Mouse (Mus musculus): Measurements from ENCODE around the gene Gm11096.

Gene Gm11096

DNA sequence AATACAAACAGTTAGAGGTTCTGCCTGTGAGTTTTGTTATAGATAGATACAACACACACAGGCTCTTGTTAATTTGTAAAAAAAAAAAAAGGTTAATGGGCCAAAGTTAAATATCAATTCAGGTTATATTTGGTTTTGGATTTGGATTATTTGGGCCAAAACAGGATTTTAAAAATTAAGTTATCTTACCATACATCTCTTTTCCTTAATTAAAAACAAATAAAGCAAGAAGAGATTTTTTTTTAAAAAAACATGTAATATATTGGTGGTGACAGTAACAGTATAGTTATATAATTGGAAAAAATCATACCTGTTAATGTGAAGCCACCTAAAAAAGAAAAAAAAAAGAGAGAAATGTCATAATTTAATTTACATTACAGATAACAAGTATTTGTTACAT is at the start of gene Gm11096:
TSS of gene Gm11096 (plus strand) at position 301 of the 400 bp plus-strand sequence.
- no peak for DNase-seq (ENCODE audit: low spot score in 2 of 2)

DNA sequence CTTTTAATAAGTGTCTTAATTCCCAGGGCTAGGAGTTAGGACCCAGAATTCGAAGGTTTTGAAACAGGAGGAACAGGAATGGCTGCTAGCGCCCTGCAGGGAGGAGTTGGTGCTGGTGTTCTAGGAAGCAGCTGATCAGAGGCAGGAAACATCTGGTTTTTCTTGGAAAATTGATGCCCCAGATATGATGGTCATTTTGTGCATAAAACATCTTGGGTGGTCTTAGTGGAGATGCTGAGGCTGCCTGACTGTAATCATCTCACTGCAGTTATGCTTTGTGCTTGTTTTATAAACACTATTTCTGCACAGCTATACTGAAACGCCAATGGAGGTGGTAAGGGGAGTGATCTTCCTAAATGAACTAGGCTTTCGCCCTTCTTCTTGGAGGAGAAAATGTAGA is 48.5 kb upstream of the Gm11096 start:
- no peak for DNase-seq (ENCODE audit: low spot score in 2 of 2)

DNA sequence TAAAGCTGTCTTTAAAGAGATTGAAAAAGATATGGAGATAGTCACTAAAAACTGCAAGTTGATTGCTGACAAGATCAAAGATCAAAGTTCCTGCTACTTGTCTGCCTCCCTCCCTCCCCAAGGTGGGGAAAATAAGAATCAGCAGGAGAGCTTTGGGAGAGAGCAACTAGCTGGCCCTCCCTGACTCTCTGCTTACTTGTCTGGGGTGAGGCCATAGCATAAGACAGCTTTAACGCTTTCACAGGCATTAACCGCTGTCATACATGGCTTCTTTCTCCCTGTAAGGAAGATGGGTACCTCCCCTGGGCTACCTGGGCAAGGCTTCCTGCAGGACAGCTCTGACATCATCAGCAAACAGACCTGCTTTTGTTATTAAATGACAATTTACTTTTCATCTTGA is 47.4 kb upstream of the Gm11096 start:
- DNase-seq (ENCODE audit: low spot score in 2 of 2) = no peak

DNA sequence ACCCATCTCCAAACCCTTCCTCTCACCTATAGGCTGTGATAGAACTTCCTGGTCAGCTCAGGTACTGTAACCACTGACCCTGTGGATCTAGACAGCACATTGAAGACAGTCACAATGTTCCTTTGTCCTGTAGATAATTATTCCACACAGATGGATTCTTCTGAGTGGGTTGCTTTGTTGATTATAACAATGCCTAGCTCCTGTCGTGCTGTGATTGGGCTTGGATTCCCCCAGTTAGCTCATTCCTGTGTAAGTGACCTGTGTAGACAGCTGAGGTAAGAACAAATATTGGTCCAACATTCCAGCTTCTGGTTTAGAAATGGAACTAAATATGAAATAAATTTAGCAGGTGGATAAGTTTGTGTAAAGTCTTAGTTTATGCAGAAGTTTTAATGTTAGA is 44.1 kb upstream of the Gm11096 start:
- no peak for DNase-seq (ENCODE audit: low spot score in 2 of 2)

DNA sequence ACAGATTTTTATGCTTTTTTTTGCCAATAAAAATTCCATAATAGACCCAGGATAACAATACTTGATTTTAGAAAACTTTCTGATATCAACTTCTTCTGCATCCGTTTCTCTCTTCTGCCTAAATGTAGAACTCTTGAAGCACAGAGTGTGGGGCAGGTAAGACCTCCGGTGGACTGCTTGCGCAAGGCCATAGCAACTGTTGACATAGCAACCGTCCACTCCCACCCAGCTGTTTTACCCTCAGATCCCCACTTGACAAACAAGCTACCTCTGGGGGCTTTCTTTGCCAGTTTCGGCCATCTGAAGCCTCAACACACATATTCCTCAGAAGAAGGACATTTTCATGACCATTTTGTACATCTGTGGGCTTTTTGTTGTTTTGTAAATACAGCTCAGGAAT is 41.2 kb upstream of the Gm11096 start:
- no peak for DNase-seq (ENCODE audit: low spot score in 2 of 2)

DNA sequence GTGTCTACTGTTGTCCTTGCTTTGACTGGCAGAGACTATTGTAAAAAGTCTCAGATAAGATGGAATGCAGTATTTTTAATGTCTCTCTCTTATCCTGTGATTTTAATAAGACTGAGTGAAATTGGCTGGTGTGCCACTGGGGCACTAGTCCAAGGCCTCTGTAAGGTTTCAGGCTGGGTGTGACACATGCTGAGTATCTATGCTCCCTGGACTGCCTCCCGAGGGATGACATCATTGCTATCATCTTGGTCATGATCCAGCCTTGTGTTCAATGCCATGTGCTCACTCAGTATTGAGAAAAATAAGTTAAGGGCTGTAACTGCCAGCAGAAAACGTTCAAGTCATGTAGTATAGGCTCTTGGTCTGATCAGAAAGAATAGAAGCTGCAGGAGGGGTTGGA is 38.9 kb upstream of the Gm11096 start:
- DNase-seq (ENCODE audit: low spot score in 2 of 2) = no peak

DNA sequence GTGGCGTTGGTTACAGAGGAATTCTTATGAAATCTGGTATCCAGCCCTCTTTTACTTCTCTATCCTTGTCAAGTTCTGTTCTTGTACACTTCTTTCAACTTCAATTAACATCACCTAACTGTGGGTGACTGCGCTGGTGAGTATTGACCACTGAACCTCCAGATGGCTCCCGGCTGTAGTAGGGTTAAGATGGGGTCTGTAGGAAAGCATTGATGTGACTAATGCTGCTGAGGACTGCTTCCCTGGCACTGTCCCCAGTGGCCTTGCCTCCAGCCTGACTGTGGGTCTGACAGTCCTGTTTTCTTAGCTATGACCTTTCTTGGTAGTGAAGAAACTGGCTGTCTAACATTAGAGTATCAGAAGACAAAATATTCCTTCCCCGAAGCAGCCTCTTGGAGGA is 38.4 kb upstream of the Gm11096 start:
- DNase-seq (ENCODE audit: low spot score in 2 of 2) = no peak

DNA sequence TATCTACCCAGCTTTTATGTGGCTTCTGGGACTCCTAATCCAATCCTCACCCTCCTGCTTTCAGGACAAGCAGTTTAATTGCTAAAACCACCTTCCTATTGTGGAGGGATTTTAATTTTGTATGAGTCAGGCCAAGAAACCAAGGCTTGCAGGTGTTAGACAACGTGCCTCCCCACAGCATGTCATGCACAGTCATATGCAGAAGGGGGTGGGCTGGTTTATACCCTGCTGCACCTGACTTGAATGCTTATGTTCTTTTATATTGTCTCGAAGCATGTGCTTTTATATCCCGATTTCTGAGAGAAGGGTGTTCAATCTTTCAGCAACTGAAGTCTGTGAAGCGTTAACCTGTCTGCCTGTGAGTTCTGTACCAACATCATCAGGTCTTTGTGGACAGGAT is 37.3 kb upstream of the Gm11096 start:
- no peak for DNase-seq (ENCODE audit: low spot score in 2 of 2)

DNA sequence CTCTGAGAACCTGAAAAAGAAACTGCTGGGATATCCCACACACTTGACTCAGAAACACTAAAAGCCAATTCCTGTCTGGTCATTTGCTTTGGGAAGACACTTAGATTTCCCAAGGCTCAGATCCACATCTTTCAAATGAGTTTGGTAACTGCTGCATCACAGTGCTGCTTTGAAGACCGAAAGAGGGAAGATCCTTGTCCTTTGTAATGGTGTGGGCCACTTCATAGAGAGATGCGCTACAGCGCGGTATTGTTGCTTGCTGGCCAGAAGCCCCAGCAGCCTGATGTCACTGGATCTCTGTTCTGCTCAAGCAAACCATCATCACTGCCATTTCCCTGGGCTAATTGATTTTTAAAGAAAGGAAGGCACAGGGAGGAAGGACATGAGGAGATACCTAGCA is 28.8 kb upstream of the Gm11096 start:
- DNase-seq (ENCODE audit: low spot score in 2 of 2) = no peak

DNA sequence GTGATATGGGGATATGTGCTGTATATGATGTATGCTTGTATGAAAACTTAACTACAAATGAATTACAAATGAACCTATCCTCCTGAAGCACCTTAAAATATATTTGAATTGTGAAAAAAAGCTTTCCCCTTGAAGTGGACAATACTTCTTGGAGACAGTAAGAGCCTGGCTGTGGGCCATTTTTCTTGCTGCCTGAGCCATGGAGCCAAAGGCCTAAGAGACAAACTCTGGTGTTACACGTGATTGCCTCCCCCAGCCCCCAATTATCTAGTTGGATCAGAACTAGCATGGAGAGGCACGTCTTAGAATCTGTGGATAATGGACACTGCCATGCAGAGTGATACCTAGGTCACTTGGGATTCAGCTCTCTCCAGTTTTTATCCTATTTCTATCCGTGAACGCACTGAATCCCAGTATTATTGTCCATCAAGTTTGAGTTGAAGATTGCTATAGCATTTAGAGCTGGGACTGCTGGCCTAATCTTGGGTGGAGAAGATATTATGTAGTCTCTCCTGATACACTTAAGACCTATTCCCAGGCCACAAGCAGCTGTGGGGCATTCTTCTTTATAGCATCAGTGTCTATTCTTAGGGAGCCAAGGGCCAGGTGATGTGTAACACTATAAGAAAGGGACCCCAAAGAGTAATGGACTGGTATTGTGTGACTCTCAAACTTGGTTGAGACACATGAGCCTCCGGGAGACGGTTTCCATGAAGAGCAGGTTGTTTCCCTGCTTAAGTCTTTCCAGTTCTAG is 25.0 kb upstream of the Gm11096 start:
- DNase-seq (ENCODE audit: low spot score in 2 of 2) = no peak

DNA sequence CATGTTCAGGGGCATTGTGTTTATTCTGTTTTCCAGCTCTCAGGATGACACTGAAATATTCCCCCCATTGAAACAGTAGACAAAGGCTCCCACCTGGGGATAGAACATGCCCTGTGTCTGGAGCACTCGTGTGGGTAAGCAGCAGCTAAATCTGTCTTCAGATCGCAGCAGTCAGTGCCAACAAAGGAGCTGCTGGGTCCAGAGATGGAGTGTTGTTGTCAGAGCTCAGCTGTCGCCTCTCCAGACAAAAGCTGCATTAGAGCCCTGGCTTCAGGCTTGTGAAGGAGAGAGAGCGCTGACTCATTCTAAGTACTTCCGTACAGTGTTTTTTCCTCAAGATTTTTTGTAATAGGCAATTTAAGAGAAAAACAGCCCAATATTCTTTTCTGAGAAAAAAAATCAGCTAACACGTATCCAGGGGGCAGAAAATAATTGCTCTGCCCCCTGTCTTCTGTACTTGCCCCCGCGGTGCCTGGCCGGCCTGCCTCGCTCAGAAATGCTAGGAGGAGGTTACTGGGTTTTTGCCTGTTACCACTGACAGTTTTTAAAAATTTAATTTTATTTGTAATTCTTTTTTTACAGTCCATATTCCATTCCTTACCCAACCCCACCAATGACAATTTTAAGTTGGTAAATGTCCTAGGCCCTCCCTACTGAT is 21.6 kb upstream of the Gm11096 start:
- no peak for DNase-seq (ENCODE audit: low spot score in 2 of 2)

DNA sequence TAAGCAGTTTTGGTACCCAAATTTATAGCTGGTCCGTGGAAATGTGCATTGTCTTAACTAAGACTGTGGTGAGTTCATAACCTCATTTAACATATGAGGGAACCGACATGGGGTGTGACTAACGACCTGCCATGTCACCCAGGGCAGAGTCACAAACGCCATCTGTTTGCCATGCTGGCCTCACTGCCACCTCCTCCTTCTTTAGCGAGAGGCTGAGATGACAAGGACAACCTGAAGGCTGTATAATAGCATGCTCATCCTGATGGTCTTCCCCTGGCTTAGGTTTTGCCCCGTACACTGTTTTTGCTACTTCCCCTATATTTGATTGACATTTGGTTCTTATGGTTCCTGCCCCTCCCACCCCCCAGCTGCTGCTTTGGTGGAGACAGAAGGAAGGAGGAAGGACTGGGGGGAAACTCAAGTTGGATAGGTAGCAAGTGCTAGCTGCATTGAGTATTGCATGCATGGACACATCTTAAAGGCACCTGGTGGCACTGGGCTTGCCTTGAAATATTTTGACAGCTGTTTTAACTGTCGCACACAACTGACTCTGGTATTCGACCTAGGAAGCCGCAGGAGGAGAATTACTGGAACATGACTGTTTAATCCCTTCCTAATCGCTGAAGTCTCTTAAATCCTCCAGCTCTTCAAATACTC is 17.2 kb upstream of the Gm11096 start:
- DNase-seq (ENCODE audit: low spot score in 2 of 2) = no peak

DNA sequence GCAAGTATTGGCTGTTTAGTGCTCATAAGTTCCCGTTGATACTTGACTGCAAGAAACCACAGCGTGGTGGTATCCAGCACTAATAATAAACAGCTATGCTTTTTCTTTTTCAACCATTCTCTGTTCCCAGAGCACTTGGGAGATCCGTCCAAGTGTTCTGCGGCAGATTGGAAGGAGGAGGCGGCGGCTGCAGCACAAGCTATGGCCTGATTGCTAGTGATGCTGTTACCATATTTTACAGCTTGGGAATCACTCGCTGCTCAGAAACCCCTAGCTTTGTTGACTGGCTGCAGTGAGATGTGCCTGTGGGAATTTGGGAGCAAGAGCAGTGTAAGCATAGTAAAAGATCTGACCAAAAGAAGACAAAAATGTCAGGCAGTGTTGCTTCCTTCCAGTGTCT is 14.3 kb upstream of the Gm11096 start:
- no peak for DNase-seq (ENCODE audit: low spot score in 2 of 2)

DNA sequence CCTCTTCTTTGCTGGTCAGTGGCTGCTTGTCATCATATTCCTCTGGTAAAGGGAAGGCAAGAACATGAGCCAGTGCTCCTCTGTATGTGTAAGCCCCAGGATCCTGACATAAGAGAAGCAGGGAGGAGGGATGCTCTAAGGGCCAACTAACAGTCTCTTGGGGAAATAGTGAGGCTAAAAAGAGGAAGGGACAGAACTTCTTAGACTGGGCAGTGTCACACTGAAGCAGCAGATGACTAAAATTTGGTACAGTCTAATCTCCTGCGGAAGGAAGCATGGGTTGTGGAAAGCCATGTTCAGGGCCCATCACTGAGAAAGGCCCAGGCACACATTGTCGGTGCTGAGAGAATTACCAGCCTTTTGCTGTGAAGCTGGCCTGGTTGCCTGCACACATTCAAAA is 8.8 kb upstream of the Gm11096 start:
- DNase-seq (ENCODE audit: low spot score in 2 of 2) = no peak

DNA sequence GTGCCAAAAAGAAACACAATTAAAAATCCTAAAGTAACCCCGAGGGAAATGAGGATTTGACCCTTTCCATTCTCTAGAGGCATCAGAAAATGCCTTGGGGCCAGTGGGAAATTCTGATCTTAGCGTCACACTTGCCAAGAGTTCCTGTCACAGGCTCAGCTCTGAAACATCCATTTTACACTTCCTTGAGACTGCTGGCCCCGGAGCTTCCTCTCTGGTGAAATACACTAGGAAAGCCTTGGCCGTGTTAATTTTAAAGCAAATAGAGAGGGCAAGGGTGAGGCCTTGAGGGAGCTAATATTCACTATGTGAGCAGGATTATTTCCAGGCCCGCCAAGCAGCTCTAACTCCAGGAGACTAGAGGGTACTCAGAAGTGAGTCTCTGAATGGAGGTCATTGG is 8.4 kb upstream of the Gm11096 start:
- no peak for DNase-seq (ENCODE audit: low spot score in 2 of 2)

DNA sequence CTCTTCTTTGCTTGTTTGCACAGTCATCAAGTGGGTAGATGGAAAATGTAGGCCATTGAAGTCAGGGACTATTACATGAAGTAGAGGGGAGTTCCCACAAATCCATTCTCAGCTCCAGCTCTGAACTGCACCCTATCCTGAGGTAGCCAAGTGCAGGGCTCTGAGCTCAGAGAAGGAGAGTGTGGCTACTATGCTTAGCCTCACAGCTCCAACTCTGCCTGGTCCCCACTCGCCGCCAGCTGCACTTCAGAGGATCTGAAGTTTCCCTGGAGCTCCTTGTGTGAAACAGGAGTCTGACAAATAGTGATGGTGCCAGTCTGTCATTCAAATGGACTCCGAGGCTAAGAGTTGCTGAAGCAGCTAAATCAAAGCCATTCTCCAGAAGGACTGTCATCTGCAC is 13.7 kb downstream of the Gm11096 start:
- no peak for DNase-seq (ENCODE audit: low spot score in 2 of 2)

DNA sequence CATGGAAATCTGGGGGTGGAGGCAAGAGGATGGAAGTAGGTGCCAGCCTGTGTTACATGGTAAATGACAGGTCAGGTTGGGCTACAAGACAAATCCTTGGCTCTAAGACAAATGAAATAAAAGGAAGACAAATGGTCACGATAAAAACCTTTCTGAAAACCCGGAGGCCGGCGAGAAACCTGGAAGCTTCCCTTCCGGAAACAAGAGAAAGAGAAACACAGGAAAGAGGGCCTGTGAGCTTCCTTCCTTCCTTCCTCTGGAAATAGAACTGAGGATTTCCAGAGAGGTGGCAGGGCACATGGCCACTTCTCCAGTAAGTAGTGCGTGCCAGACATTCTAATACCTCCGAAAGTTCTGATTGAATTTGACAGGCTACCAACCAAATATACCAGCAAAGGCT is 14.4 kb downstream of the Gm11096 start:
- DNase-seq (ENCODE audit: low spot score in 2 of 2) = no peak

DNA sequence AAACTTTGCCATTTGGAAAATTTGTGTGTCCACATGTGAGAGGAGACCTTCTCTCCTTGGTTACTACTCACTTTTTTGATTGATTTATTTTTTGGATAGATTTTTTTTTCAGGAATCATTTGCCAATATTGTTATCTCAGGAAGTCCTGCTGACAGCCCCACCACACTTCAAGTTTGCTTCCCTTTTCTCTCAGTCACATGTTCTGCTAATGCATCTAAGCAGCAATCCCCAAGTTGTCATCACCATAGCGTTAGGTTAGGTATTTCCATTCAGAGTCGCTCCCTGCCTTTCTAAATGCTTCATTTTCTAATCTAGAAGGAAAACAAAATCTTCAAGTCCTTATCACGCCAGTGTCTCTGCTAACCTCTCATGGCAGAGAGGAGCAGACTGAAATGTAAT is 17.8 kb downstream of the Gm11096 start:
- no peak for DNase-seq (ENCODE audit: low spot score in 2 of 2)

DNA sequence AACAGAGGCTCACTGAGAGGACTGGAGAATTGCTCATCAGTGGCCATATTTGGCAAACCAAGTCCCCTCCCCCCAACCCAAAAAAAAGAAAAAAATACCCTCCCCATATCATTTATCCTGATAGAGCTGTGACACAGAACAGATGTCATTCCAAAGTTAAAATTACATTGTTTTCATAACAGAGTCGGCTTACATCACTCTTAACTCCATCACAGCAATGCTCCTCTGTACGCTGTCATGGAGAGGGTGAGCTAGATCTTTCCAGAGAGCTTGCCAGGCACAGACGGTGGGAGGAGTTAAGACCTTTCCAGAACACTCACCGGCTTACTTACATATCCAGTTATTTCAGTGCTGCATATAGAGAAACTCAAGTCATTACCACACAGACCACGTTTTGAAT is 27.4 kb downstream of the Gm11096 start:
- DNase-seq (ENCODE audit: low spot score in 2 of 2) = no peak

DNA sequence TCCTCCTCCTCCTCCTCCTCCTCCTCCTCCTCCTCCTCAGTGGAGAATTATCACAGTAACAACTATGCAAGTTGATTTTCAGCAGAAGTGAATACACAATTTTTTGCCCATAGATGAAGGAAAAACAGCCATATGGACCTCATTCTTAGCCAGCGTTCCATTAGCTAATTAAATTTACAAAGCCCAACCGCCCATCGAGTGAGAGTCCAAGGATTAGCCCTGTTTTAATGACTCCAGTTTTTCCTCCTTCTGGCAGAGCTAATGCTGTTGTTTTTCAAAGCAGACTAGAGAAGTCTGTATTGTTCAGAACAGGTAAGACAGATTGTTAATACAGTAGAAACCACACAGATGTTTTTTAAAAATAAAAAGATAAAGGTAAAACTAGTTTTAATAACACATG is 31.8 kb downstream of the Gm11096 start:
- no peak for DNase-seq (ENCODE audit: low spot score in 2 of 2)

DNA sequence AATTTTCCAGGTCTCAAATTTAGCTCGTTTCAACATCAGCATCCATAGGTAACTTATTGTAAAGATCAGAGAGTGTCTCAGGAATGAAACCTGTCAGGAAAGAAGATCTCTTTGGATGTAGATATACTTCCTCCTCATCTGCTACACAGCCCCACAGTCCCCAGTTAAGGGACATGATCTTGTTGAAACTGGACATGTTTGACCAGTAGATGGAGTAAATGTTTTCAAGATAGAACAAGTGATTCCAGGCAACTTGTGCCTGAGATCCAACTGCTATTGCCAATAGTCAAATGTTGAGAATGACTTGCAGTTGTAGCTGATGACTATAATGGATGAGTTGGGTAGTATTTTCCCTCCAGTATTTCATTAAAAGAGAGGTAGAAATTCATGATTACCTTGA is 35.9 kb downstream of the Gm11096 start:
- DNase-seq (ENCODE audit: low spot score in 2 of 2) = no peak

DNA sequence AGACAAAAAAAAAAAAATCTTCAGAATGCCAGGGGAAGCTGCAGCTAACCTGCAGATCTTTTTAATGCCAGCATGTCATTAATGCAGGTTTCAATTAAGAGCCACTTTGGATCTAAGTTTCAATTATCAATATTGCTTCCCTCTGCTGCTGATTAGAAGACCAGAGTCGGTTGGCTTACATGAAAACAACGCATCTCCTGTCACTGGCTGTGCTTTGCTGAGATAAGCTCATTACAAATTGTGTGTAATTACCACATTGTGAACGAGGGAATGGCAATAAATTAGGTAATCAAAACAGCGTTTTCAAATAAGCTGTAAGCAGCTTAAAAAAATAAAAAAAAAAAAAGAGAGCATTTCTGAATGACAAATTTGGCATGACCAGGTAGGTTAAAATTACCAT is 38.2 kb downstream of the Gm11096 start:
- no peak for DNase-seq (ENCODE audit: low spot score in 2 of 2)

Data from natural killer cell, adult 2 months (primary cell).